Comparison of ENCODE assay signal across 1 mouse cellular context in genomic region chr15:80203406-80203805, GRCm38 (mm10).
TF ChIP-seq lines count a peak whose summit lies in the region.

No protein-coding gene starts in this region.

TF ChIP-seq in MEL, 35 proteins besides CTCF, POLR2A, EP300 and RAD21 (continued from another document):
- 0 out of 2 replicates have a peak, but pooled peaks have one; percentile 22 for TF ChIP-seq GATA1 (IDR thresholded peaks at IDR 0.05; ENCODE audit: low read depth, low read length)
- no peak for TF ChIP-seq GABPA (IDR thresholded peaks at IDR 0.05; ENCODE audit: low read depth, low read length)
- no peak for TF ChIP-seq TCF12 (IDR thresholded peaks at IDR 0.05; ENCODE audit: low read depth, low read length)
- peak; percentile 70 for TF ChIP-seq SIN3A (IDR thresholded peaks at IDR 0.05; ENCODE audit: low read length)
- no peak for TF ChIP-seq ETS1 (IDR thresholded peaks at IDR 0.05; ENCODE audit: low read depth, low read length)
- no peak for TF ChIP-seq TBP (IDR thresholded peaks at IDR 0.05; ENCODE audit: low read depth, low read length)
- no peak for TF ChIP-seq MAFK (IDR thresholded peaks at IDR 0.05; ENCODE audit: borderline replicate concordance, low read depth, low read length)
- no peak for TF ChIP-seq MYB (IDR thresholded peaks at IDR 0.05; ENCODE audit: low read depth, low read length)
- TF ChIP-seq NRF1 (IDR thresholded peaks at IDR 0.05; ENCODE audit: insufficient read depth, low read depth, low read length, poor library complexity, severe bottlenecking) = no peak
